Mouse (Mus musculus) gastrocnemius, postnatal 36 days (tissue): ENCODE results near the gene Olfr1105. TPM values are rescaled to one million over a fixed set of nuclear protein-coding genes. Genes with fewer than 3 reads are reported as not detected.

ENCODE experiments used
- DNase-seq, 2 experiments: peaks; one replicate each; pipeline ENCODE4 v3.0.0; 2022
- intact Hi-C: fragments of 180-260 bp; cut with DNase I; formaldehyde crosslinking; loops from one replicate; pipeline ENCODE4 v1.15.1; 2025
- long read RNA-seq, 2 experiments: library from polyadenylated mRNA; stranded (forward); transcript quantifications; one replicate each; pipeline ENCODE4 v2.0.0; 2021
- total RNA-seq, 2 experiments: library from RNA; stranded (reverse); gene quantifications; 2 replicates each; pipeline ENCODE4 v1.2.3; 2021

The Olfr1105 gene
- total RNA-seq, result not detected
- long read RNA-seq, experiment 1, result 0 reads
- long read RNA-seq, experiment 2, result 0 reads

- intact Hi-C loops, result no loop called here
- DNase-seq, result no peak
Measured at GRCm38 (mm10) chr2:87036431-87036830, at the start of gene Olfr1105. Olfr1105 (minus strand) TSS chr2:87036531.

GRCm38 (mm10) chr2:87075717-87076116 lies 39.4 kb upstream of the Olfr1105 start, which contains the start of gene Olfr1107:
Olfr1107 (minus strand) TSS chr2:87075817.
- no peak for DNase-seq
- intact Hi-C loops, result no loop called here

DNA sequence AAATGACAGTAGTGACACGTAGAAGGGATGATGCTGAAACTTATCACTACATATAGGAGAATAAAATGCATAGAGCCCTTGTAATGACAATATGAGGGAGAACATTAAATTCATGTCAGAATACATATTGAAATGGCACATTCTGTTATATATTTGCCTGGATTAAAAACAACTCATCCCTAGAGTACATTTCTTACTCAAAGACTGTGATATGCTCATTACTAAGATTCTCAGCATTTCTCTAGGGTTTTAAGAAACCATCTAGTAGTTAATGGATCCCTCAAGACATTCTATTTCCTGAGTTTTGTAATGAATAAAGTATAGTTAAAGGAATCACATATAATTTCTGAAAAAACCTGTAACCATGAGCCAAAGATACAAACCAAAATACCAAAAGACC lies 15.8 kb upstream of the Olfr1105 start, which contains the start of gene Olfr1106:
TSS of gene Olfr1106 (minus strand) at position 101 of the 400 bp plus-strand sequence.
- no peak for DNase-seq
- intact Hi-C loops, result no loop called here

DNA sequence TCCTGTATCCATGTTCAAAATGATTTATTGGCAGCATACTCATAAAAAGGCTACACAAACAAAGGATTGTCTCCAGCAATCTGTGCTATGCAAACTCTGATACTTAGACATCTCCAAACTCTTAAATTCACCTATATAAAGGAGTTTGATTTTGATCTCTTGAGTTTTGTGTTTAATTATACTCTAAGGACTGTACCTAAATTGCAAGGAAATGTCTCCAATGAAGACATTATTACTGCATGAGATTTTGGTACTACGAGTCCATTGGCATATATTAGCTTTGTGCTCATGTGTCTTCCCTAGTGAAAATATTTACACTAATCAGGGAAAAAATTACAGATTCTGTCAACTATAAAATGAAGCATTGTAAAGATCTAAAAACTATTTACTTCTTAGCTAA lies 9.4 kb downstream of the Olfr1105 start, which contains the start of gene Olfr1104:
TSS of gene Olfr1104 (minus strand) at position 101 of the 400 bp plus-strand sequence.
- intact Hi-C loops, result no loop called here
- DNase-seq, result no peak

- intact Hi-C loops, result no loop called here
- DNase-seq, result no peak
Measured at GRCm38 (mm10) chr2:86998098-86998497, 38.2 kb downstream of the Olfr1105 start, which contains the start of gene Olfr1102. Olfr1102 (plus strand) TSS chr2:86998398.

- DNase-seq, result no peak
- intact Hi-C loops, result no loop called here
Measured at GRCm38 (mm10) chr2:86991121-86991520, 45.2 kb downstream of the Olfr1105 start, which contains the start of gene Olfr1101. Olfr1101 (minus strand) TSS chr2:86991221.

Other genes with a start within 250 kb of the Olfr1105 start
- gene Olfr141, start 226.5 kb downstream of the Olfr1105 start, total RNA-seq, result not detected
- gene Olfr1094, start 211.9 kb downstream of the Olfr1105 start, total RNA-seq, result not detected
- gene Olfr1095, start 184.8 kb downstream of the Olfr1105 start, total RNA-seq, result not detected
- not detected for gene Gm13723, start 161.7 kb downstream of the Olfr1105 start, total RNA-seq
- gene Olfr1097, start 144.3 kb downstream of the Olfr1105 start, total RNA-seq, result not detected
- gene Olfr1098, start 112.0 kb downstream of the Olfr1105 start, total RNA-seq, result not detected
- not detected for gene Olfr1099, start 75.8 kb downstream of the Olfr1105 start, total RNA-seq
- not detected for gene Olfr1100, start 56.6 kb downstream of the Olfr1105 start, total RNA-seq
- not detected for gene Olfr1101, start 45.3 kb downstream of the Olfr1105 start, total RNA-seq
- gene Olfr1102, start 38.1 kb downstream of the Olfr1105 start, total RNA-seq, result not detected
- gene Olfr1104, start 9.5 kb downstream of the Olfr1105 start, total RNA-seq, result not detected
- not detected for gene Olfr1106, start 15.7 kb upstream of the Olfr1105 start, total RNA-seq
- gene Olfr1107, start 39.3 kb upstream of the Olfr1105 start, total RNA-seq, result not detected
- not detected for gene Olfr1109, start 59.5 kb upstream of the Olfr1105 start, total RNA-seq
- gene Olfr259, start 78.0 kb upstream of the Olfr1105 start, total RNA-seq, result not detected
- gene Olfr1110, start 103.8 kb upstream of the Olfr1105 start, total RNA-seq, result not detected
- not detected for gene Olfr1111, start 116.1 kb upstream of the Olfr1105 start, total RNA-seq
- gene Olfr1112, start 151.3 kb upstream of the Olfr1105 start, total RNA-seq, result not detected
- not detected for gene Olfr1113, start 172.4 kb upstream of the Olfr1105 start, total RNA-seq
- gene Olfr1115, start 211.5 kb upstream of the Olfr1105 start, total RNA-seq, result not detected
- not detected for gene Olfr1116, start 231.0 kb upstream of the Olfr1105 start, total RNA-seq